Mouse (Mus musculus) adrenal gland, postnatal 36 days (tissue): ENCODE results near the gene Wdr37. TPM values are rescaled to one million over a fixed set of nuclear protein-coding genes. Genes with fewer than 3 reads are reported as not detected.
"Not testable (repeated sequence)": the region's sequence is repeated elsewhere in the genome, so short reads cannot be mapped to it uniquely, and the experiment has no call there.

Experiments used
- DNase-seq, 2 experiments: peaks; one replicate each; pipeline ENCODE4 v3.0.0; 2021; ENCODE audit warnings: mixed read lengths in 1 of 2
- long read RNA-seq, 2 experiments: library from polyadenylated mRNA; stranded (forward); transcript quantifications; one replicate each; pipeline ENCODE4 v2.0.0; 2021; ENCODE audit warnings: borderline sequencing depth in 2 of 2
- total RNA-seq, 2 experiments: library from RNA; stranded (reverse); gene quantifications; 2 replicates each; pipeline ENCODE4 v1.2.3; 2021

Wdr37 gene
- 10 to 100 TPM; 40.8 TPM for total RNA-seq
- long read RNA-seq, experiment 1, full-length matches to known transcripts = 7 of 19 reads
- long read RNA-seq, experiment 1, partial matches to known transcripts = 4 of 19 reads
- long read RNA-seq, experiment 1, other reads (novel, unspliced or antisense) = 8 of 19 reads
- long read RNA-seq, experiment 2, full-length matches to known transcripts = 4 of 9 reads
- long read RNA-seq, experiment 2, partial matches to known transcripts = 2 of 9 reads
- long read RNA-seq, experiment 2, other reads (novel, unspliced or antisense) = 3 of 9 reads

GRCm38 (mm10) chr13:8871314-8871962 is at the start of gene Wdr37:
TSS of gene Wdr37 (minus strand) at chr13:8871909.
- peak; percentile 43 to 59 for DNase-seq

DNA sequence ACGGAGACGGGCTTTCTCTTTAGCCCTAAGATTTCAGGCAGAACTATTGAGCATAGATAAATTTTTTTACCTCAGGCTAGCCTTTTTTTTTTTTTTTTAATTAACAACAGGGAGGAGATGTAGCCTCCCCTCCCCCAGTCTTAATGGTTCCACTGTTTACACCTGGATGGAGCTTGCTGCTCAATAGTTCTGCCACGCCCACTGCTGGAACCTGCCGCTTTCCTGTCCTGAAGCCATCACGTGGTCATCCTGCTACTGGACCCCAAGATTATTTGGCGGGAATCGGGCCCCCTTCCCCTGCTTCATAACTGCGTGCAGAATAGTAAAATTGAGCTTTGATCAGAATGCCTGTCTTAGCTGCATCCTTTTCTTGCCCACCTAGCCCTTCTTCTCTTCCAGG is 42.2 kb upstream of the Wdr37 start:
- not testable (repeated sequence) for DNase-seq

GRCm38 (mm10) chr13:8905986-8906385 is 34.3 kb upstream of the Wdr37 start:
- not testable (repeated sequence) for DNase-seq

DNA sequence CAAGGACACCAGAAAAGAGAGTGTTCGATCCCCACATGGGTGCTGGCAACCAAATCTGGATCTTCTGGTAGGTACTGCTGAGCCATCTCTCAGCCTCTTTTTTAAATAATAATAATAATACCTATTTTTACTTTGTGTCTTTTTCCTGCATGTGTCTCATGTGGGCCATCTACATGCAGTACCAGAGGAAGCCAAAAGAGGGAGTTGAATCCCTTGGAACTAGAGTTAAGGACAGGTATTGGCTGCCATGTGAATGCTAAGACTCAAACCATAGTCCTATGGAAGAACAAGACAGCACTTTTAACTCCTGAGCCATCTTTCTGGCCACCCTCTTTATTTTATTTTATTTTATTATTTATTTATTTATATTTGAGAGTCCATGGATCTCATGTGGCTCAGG is 16.9 kb upstream of the Wdr37 start:
- peak in 1 of 2 experiments; percentile 19 for DNase-seq

DNA sequence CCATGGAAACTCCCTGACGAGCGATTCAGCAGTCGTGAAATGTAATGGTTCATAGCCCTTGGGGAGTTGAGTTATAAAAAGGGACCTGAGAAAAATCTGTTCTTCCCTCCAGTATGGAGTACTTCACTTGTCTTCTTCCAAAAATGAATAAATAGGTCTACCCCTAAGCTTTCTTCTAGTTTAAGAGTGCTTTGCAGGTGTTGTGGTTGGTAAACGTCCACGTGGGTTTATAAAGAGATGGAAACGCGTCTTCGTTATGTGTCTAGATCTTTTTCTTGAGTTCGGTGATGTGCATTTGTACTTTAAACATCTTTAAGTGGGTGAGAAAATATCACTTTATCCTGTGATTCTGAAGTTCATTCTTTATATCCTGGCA is 14.5 kb upstream of the Wdr37 start:
- DNase-seq = no peak

- DNase-seq = peak; percentile 96 to 97
These were observed 13.9 kb upstream of the Wdr37 start, which contains the start of gene Idi1 for GRCm38 (mm10) chr13:8885445-8886184. TSS of gene Idi1 (plus strand) at chr13:8885501.

DNA sequence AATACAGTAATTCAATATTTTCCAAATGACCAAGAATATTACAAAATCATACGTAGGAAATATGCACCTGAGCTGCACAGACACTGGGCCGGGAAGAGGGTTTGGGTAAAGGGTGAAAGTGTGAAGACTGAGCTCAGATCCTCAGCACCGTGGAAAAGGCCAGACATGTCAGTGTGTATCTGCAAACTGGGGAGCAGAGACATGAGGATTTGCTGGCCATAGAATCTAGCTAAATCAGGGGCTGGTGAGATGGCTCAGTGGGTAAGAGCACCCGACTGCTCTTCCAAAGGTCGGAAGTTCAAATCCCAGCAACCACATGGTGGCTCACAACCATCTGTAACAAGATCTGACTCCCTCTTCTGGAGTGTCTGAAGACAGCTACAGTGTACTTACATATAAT is 12.2 kb upstream of the Wdr37 start:
- not testable (repeated sequence) for DNase-seq

GRCm38 (mm10) chr13:8881611-8882010 is 9.9 kb upstream of the Wdr37 start:
- peak; percentile 48 to 50 for DNase-seq

DNA sequence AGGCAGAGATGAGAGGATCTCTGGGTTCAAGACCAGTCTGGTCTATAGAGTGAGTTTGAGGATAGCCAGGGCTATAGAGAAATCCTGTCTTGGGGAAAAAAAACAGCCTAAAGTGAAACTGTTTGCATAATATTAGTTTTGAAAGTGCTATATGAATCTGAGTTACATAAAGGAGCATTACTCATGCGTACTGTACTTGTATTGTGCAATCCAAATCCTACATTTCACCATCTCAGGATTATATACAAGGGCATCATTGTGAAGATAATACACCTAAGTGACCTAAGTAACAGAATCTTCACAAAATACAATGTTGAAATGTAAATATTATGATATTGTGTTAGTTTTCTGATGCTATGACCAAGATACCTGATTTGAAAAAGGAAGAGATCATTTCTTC is 2.1 kb upstream of the Wdr37 start:
- DNase-seq = no peak

GRCm38 (mm10) chr13:8870510-8871313 is 997 bp downstream of the Wdr37 start:
- DNase-seq = peak; percentile 89 to 91

DNA sequence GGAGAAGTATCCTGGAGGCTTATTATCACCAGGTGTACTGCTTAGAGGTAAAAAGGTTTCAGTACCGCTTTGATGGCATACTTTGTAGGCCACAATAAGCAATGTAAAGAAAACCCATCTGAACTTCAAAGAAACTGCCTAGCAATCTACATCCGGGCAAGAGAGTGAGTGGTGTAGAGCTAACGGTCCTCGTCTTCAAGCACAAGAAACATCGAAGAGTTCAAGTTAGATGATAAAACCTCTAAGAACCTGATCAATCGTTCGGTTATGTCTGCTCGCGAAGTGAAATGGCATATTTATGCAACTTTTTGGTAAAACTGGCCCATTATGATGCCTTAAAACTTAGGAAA is 1.6 kb downstream of the Wdr37 start:
- DNase-seq = no peak

GRCm38 (mm10) chr13:8869578-8870157 is 2.0 kb downstream of the Wdr37 start:
- DNase-seq = no peak

DNA sequence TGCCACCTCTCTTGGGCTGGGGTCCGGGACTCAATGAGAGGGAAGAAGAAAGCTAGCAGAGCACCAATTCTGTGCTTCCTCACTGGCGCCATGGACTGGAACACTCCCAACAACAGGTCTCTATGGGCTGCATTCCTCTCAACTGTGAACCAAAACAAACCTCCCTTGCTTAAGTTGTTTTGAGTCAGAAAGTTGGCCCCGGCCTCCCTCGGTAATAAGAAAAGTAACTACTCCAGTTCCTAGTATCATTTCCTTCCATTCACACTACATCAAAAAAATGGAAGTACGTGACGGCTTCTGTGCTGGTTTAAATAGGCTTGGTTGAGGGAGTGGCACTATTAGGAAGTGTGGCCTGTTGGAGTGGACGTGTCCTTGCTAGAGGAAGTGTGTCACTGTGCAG is 5.1 kb downstream of the Wdr37 start:
- DNase-seq = peak; percentile 6 to 38

- DNase-seq = no peak
These were observed 6.7 kb downstream of the Wdr37 start for GRCm38 (mm10) chr13:8864990-8865389.

- DNase-seq = no peak
These were observed 10.8 kb downstream of the Wdr37 start for GRCm38 (mm10) chr13:8860861-8861260.

GRCm38 (mm10) chr13:8858453-8858852 is 13.3 kb downstream of the Wdr37 start:
- no peak for DNase-seq

- no peak for DNase-seq
These were observed 16.9 kb downstream of the Wdr37 start for GRCm38 (mm10) chr13:8854769-8855168.

GRCm38 (mm10) chr13:8853424-8853823 is 18.3 kb downstream of the Wdr37 start:
- no peak for DNase-seq

DNA sequence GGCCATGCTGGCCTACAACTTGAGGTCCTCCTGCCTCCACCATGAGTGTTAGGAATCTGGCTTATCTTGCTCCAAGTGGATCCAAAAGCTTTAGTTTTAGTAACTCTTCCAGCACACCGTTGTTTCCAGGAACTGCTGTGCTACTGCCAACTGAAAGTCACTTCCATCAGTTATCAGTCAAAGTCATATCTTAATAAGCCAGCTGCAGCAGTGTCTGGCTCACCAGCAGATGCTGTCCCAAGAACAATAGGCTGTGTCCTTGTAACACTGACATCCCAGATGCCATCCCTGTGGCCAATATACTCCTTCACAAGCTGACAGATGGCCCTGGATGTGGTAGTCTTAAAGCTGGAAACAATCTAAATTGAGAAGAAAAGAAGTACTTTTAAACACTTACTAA is 22.4 kb downstream of the Wdr37 start:
- no peak for DNase-seq

GRCm38 (mm10) chr13:8847702-8848101 is 24.0 kb downstream of the Wdr37 start:
- peak in 1 of 2 experiments; percentile 44 for DNase-seq

DNA sequence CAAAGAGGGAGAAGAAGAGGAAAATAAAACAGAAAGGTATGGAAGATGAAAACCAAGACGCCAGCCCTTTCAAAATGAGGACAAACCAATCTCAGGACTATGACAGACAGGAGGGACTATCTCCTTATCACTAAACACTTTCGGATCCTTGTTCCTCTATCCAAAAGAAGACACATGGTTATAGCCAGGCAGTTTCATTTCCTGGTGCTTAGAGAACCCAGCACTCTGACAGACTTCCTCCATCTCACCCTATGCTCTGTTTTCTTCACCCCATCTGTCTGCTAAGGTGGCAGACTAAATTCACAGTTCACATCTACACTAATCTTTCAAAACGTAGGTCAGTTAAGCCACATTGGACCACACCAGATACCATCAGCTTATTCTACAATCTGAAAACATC is 29.4 kb downstream of the Wdr37 start:
- DNase-seq = no peak

DNA sequence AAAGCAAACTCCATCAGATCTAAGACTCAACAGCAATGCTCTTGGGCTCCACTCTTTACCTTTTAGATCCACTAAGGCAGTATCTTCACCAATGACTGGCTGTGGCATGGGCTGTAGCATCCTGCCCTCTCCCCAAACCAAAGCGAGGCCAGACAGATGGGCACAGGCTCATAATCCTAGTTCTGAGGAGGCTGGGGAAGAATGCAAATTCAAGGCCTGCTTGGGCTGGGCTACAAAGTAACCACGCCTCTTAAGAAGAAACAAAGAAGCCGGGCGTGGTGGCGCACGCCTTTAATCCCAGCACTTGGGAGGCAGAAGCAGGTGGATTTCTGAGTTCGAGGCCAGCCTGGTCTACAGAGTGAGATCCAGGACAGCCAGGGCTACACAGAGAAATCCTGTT is 29.9 kb downstream of the Wdr37 start:
- DNase-seq = not testable (repeated sequence)
